Mouse (Mus musculus) retina, postnatal 7 days (tissue): ENCODE results near the gene Ascl3.

Experiments
- DNase-seq: peaks from one replicate; pipeline ENCODE4 v3.0.0-alpha.2; 2012; ENCODE audit warnings: low read depth, low spot score

Gene Ascl3

DNA sequence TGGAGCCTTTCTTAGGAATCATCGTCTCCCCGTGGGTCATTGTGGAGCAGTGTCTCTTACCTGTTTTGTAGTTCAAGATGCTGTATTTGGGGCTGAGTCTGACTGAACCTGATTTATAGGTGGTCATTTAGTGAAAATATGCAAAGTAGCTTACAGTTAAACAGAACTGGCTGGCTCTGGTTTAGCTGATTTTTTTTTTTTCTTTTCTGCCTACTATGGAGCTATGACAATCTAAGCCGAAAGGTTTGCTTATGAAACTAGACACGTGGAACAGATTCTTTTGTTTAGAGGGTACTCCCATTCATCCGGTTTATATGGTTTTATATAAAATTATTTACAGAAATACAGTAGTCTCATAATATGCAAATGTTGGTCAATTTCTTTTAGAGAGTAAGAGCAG, at the start of gene Ascl3:
Ascl3 (minus strand) TSS at position 101 of the 400 bp plus-strand sequence.
- no peak for DNase-seq

DNA sequence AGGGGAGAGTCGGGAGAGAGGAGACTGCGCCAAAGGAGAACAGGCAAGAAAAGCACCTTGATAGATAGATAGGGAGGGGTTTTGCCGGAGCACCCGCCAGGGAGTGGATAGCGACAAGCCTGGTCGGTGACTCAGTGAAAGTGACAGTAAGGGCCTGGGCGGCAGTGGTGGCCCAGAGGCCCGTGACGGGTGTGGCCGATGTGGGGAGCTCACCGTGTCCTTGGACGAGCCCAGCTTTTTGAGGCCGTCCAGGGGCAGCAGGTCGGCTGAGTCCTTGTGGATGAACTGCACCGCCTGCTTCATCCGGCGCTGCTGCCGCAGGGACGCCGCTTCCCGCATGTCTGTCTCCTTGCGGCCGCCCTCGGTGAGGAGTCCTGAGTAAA, 49.6 kb upstream of the Ascl3 start:
- DNase-seq = no peak

DNA sequence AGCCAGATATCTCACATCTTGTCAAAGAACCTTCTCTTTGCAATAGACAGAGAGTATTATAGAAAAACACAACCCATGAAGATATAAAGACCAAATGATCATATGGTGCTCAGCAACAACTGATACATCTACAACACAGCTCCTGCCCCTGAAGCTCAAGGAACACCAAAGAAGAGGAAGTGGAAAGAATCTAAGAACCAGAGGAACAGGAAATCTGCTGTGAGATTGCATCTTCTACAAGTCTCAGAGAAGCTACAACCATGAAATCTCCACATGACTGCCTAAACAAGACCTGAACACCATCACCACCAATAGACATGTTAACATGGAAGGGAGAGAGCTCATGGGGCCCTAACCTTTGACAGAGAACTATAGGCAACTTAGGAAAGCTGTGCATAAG, 40.7 kb upstream of the Ascl3 start:
- DNase-seq = no peak

DNA sequence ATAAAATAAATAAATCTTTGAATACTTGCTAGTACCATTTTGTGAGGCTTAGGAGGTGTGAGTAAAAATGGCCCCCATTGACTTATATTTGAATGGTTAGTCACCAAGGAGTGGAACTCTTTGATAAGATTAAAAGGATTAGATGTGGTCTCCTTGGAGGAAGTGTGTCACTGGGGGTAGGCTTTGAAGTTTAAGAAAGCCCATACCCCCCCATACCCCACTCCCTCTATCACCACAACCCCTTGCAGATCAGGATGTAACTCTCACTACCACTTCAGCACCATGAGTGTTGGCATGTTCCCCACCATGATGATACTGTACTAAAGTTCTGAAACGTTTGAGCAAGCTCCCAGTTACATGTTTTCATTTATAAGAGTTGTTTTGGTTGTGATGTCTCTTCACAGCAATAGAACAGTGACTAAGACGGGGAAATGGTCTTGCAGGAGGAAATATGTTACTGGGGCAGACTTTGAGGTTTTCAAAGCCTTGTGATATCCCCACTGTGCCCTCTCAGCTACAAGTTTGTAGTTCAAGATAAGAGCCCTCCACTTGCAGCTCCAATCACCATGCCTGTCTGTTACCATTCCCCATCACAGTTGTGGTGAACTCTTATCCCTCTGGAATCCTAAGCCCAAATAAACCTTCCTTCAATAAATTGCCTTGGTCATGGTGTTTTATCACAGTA, 37.3 kb upstream of the Ascl3 start:
- no peak for DNase-seq

DNA sequence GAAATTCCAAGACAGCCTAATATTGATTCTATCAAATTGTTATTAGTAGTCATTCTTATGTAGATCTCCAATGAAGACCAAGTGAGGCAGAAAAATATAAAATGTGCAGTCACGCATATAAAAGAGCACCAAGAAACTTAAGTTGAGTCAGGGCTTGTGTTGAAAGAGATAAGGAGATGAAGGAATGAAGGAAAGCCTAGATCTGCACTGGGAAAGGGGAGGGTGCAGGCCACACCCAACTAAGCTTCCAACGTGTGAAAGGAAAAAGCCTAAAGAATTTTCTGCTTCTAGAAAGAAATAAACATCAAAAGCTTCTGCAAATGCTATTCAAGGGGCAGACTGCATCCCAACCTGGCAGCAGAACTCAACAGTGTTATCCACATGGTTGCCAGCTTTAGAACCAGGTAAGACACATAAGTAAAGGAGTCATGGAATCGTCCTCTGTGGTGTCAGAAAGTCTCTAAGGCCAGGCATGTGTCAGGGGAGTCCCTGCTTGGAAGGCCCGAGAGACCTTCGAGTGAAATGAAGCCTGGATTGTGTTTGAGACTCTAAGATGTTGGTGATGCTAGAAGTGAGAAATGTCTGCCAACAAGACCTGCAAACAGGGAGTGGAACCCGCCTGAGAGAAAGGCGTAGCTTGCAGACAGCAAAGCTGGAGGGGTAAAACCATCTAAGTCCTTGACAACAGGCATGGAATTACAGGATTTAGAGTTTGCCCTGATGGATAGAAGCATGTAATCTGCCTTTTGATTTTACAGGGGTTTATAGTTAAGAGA, 36.2 kb upstream of the Ascl3 start:
- DNase-seq = no peak

DNA sequence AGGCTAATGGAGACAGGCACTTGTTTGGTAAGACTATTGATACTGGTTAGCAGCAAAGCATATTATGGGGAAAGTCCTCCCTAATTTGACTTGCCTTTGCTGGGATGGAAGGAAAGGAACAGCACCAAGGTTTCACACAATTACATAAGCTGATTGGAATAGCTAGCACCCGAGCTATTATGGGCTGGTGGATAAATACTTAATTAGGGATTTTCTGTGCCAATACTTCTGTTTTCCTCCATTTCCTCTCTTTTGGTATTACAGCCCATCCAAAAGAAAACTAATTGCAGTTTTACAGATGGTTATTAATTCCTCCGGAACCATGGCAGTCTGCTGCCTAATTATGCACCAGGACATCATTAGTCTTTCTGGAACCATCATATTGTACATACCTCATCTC, 32.5 kb upstream of the Ascl3 start:
- no peak for DNase-seq

DNA sequence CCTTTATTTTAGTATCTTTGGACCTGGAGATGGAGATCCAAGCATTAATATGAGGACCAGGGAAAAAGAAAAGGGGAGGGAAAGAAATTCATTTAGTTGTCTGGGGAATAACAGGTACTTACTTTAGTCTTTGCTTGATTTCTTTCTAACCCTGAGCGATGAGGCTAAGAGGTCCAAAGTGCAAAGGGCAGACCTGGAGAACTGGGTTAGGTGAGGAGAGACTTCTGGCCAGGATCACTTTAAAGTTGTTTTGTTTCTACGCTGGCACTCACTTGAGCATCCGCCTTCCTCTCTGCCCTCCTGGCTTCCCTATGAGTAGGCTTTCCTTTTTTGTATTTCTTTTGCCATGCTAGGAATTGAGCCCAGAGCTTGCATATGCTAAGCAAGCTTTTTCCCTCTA, 24.8 kb upstream of the Ascl3 start:
- DNase-seq = no peak

DNA sequence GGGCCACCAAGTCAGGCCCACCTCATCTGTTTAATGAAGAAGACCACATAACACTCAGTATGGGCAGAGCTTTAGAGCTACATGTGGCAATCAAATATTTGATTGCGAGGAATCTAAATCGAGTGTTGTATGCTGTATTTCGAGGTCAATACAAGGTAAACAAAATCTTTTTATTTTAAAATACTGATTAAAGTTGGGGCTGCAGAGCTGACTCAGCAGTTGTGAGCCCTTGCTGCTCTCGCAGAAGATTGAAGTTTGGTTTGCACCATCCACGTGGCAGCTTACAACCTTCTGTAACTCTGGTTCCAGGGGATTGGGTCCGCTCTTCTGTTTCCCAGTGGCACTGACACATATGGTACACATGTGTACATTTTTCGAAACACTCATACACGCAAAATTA, 22.5 kb upstream of the Ascl3 start:
- DNase-seq = no peak

DNA sequence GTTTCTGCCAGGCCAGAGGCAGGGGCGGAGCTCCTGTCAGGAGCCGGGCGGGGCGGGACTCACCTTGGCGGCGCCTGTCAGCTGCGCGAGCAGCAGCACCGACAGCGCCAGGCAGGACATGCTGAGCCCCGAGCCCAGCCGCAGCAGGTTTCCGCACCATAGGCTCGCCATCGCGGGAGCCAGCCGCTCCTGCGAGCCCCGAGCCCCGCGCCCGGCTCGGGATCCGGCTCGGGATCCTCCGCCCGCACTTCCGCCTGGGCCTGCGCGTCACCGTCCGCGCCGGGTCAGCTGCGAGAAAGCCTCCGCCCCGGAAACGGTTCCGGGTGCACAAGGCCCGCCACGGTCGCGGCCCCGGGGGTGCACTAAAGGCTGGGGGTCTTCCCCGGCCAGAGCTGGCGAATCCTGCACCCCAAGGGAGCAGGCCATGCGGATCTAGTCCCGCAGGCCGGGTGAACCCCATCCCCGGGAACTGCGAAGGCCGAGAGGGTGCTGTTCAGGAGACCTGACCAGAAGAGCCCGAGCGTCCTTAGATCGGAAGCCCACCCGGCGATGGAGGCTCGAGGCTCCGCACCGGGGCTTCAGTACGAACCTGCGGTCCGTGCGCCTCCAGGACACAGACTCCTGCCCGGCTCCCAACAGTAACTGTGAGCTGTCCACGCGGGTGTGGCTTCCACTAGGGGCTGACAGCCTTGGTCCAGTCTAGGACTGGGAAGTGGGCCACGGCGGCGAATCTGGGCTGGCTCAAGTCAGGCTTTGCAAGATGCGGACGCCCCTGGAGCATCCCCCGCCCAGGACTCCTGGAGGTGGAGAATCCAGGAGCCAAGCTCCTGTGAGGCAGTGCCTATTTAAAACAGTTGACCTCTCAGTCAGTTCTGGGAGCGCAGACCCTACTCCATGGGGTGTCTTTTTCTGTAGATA, 20.7 kb upstream of the Ascl3 start, which contains the start of gene Tmem9b:
Tmem9b (minus strand) TSS at position 868 of the 918 bp plus-strand sequence.
- peak; percentile 56 for DNase-seq

DNA sequence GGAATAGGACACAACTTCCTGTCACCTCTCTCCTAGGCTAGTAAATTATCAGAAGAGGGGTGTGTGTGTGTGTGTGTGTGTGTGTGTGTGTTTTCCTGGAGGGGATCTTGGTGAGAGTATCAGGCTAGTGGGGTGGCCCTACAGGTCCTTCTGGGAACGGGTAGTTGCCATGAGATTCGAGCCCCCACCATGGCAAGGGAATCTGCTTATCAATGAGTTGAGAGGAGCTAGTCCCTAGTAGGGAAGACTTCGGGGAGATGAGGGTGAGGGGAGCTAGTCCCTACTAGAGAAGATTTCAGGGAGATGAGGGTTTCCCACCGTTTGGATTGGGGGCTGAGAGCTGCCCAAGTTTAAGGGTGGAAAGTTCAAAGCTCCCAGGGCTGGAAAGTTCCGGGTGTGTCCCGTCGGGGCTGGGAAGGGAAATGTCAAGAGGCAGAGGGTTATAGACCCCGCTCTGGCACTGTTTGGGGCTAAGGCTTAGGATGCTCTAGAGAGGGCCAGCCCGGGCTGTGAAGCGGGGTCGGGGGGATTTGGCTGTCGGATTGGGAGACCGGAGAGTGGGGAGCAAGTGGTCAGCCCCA, 20.0 kb upstream of the Ascl3 start:
- no peak for DNase-seq

DNA sequence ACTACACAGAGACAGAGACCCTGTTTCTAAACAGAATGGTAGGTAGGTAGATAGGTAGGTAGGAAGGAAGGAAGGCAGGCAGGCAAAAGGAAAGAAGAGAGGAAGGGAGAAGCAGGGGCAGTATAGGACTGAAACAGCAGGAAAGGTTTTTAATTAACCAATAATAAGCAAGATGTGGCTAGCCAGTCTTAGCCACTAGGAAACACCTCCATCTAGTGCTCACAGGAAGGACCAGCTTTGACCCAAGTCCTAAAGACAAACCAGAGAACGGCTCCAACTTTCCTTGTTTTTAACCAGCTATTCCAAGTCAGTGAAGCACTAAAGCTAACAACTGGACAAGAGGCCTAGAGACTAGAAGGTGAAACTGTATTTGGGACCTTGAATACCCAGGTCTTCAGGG, 16.2 kb upstream of the Ascl3 start:
- no peak for DNase-seq

DNA sequence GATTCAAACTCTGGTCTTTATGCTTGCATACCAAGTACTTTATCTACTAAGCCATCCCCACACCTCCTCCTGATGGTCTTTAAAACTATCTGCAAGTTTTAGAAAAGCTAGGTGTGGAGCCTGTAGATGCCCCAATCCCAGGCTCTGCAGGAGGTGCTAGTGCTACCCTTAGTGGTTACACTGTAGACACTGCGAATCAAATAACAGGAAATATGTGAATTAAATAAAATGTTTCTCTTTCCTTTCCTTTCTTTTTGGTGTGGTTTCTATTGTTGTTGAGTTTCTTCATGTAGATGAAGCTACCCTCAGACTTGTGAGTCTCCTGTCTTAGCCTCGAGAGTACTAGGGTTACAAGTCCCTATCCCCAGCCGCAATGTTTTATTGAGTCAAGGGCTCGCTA, 10.2 kb upstream of the Ascl3 start:
- DNase-seq = no peak

DNA sequence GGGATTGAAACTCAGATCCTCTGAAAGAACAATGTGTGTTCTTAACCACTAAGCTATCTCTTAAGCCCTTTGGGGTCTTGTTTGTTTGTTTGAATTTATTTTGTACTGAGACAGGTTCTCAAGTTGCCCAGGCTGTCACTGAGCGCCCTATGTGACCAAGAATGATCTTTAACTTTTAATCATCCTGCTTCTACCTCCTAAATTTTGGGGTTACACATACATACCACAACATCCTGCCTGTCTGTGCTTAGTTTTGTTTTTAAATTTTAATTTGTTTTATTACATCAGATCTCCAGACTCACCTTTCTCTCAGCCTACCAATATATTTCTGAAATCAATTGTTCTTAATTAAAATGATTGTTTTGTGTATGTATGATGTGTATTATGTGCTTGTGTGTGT, 9.5 kb upstream of the Ascl3 start:
- DNase-seq = no peak

DNA sequence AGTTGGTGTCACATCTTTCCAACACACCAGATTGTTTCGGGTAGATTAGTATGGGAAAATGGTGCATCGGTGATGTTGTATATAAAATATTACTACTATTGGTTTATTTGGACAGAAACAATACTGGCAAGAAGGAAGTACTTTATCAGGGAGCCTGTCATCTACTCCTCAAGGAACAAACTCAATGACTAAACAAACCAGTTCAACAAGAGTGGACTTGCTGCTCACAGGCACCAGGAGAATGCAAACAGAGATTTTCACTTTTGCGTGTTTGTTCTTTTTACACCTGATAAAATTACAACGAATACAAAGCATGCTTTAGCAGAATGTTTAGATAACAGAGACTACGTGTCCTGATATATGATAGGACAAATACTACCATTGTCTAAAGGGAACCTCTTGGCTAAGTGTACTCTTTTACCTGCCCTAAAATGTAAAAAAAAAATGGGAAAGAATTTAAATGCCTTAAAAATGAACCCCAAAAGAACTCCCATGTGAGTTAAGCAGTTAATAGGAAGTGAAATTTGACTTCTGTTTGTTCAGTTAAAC, 8.4 kb upstream of the Ascl3 start:
- DNase-seq = no peak

DNA sequence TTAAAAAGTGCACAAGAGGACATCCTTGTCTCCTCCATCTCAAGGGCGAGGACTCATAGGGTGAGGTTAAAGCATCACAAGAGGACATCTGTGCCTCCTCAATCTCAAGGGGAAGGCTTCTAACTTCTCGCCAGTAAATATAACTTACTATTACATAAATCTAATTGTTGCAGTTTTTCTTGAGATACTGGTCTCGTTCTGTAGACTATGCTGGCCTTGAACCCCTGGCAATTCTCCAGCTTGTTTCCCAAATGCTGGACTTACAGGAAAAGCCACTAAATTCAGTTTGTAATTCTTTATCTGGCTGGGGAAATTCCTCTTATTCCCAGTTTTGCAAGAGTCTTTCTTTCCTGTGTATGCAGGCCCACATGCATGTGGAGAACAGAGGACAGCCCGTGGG, 3.3 kb upstream of the Ascl3 start:
- DNase-seq = no peak

DNA sequence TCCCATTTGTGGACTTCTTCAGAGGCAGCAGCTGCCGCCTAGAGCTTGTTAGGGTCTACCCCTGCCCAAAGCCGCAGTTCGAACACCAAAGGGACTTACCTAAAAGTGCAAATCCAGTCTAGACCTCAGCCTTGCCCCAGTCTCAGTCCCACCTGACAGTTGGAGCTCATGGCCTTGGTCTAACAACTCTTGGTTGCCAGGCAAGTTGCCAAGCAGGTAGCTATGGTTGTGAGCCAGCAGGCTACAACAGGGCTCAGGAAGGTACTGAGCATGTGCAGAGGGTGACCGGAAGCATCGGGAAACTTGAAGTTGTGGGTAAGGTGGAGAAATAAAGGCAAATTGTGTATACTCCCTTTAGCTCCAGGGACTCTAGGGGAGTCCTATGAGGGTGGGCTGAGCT, 7.8 kb downstream of the Ascl3 start, which contains the start of gene BC051019:
BC051019 (minus strand) TSS at position 154 of the 400 bp plus-strand sequence.
- no peak for DNase-seq

DNA sequence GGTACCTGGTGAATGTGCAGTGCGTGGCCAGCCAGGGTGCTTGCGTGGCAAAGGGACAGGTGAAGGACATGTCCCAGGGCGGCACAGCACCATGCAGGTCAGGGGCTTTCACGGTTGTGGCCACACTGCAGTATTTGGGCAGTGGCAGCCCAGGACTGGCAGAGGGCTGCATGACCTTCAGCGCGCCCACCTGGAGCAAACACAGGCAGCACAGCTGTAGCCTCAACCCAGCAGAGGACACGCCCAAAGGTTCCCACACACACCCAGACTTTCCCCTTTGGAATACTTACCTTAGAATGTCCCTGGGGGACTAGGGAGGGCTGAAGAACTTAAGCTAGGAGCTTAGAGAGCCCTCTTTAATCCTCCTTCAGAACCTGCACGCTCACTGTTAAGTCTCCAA, 8.4 kb downstream of the Ascl3 start:
- no peak for DNase-seq

DNA sequence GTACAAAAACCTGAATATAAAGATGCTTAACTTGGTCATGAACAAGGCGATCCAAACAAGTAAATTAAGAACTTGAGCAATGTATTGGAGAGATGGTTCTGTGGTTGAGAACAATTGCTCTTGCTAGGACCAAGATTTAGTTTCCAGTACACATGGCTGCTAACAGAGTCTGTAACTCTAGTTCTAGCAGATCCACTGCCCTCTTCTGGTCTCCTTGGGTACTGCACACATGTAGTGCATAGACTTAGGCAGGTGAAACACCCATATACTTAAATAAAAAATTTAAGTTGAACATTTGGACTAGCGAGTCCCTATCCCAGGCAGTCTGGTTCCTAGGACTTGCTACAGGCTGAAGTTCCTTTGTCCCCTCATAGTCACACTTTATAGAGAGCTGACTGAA, 8.9 kb downstream of the Ascl3 start:
- no peak for DNase-seq

DNA sequence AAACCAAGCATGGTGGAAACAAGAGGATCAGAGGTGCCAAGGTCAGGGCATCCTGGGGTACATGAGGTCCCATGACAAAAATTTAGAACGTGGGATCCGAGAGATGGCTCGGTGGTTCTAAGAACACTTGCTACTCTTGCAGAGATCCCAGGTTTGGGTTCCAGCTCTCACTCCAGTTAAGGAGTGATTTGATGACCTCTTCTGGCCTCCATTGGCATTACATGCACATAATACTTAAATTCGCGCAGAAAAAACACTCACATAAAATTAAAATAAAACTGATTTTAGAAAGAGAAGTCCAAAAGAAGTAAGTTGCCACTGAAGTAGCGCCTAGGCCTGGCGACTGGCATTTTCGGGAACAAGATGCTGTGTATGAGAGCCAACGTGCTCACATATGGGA, 12.2 kb downstream of the Ascl3 start:
- no peak for DNase-seq

DNA sequence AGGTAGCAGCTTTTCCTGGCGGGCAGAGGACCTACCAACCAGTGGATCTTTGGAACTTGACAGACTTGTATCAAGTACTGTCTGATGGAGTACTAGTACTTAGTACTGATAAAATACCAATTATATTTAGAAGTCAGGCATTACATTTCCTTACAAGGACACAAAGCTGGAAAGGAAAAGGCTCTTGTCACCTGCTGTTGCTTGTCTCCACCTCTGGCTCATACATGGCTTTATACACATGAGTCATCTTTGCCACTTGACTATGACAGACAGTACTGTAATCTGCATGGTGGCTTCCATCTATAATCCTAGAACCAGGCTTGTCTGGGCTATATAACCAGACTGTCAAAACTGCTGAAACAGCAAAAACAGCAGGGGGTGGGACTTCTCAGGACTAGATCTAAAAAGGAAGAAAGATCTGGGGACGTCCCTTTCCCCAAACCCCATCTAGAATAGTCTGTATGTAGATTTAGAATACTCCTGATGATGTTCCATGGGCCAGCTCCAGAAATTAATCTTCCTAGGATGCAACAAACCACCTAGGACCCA, 18.0 kb downstream of the Ascl3 start:
- no peak for DNase-seq

DNA sequence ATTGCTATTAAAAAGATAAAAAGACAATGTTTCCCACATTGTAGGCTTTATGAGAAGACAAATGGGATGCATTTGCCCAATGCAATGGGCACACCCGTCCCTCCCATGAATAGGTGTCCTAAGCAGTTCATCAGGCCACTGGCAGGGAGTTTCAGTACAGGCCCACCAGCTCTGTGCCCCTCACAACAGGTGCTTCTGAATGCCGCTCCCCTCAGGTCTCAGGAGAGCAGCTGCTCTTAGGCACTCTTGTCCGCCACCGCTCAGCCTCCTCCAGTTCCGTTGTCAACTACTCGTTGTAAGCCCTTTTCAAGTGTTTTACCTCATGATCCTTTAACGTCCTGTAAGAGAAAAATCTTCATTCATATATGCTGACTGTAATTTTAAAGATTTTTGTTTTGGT, 19.3 kb downstream of the Ascl3 start:
- no peak for DNase-seq
